Mouse (Mus musculus): ENCODE results near the gene Mael. TPM values are rescaled to one million over a fixed set of nuclear protein-coding genes. Genes with fewer than 3 reads are reported as not detected.
A peak's percentile ranks its signal among the peaks of the same experiment; 100 is the strongest.

Mael gene
- polyA plus RNA-seq, 1 experiment from 2014 or later: 0.22 TPM

GRCm38 (mm10) chr1:166205159-166205558 lies 33.4 kb downstream of the Mael start:
- WGBS: 79% methylated on average over 3 of the region's 3 CpGs
- no peak overlapping the region for H3K4me3 ChIP-seq (replicated peaks)
- no peaks in the 10 kb centered on the region for H3K9me3 ChIP-seq (replicated peaks)
- H3K4me1 ChIP-seq: no peaks in the 10 kb centered on the region
- ATAC-seq (ENCODE audit: low FRiP score): no peak
- no peaks in the 10 kb centered on the region for H3K27me3 ChIP-seq (replicated peaks)
- H3K27ac ChIP-seq (replicated peaks): no peak overlapping the region
- no peak overlapping the region for H3K9ac ChIP-seq (replicated peaks)
- no peak overlapping the region for H3K4me2 ChIP-seq
- H3K36me3 ChIP-seq: no peaks in the 10 kb centered on the region

GRCm38 (mm10) chr1:166204171-166204570 lies 34.4 kb downstream of the Mael start:
- Histone ChIP-seq H3K9me3 (replicated peaks) (no peaks in the 10 kb centered on the region), H3K9ac (replicated peaks) (no peak overlapping the region), H3K4me3 (replicated peaks) (no peak overlapping the region), H3K4me1 (no peaks in the 10 kb centered on the region), H3K36me3 (no peaks in the 10 kb centered on the region), H3K4me2 (no peak overlapping the region), H3K27me3 (replicated peaks) (no peaks in the 10 kb centered on the region), H3K27ac (replicated peaks) (no peak overlapping the region)
- WGBS: 32% methylated on average over 5 of the region's 5 CpGs
- ATAC-seq (ENCODE audit: low FRiP score): no peak

- 0 out of 2 replicates have a peak, but pooled peaks cover 3% of the 10 kb centered on the region for H3K4me1 ChIP-seq
- no peaks in the 10 kb centered on the region for H3K27me3 ChIP-seq (replicated peaks)
- H3K9ac ChIP-seq (replicated peaks): no peak overlapping the region
- H3K4me3 ChIP-seq (replicated peaks): no peak overlapping the region
- 64% methylated on average over 4 of the region's 4 CpGs for WGBS
- no peak overlapping the region for H3K27ac ChIP-seq (replicated peaks)
- no peaks in the 10 kb centered on the region for H3K36me3 ChIP-seq
- no peak for ATAC-seq (ENCODE audit: low FRiP score)
- no peak overlapping the region for H3K4me2 ChIP-seq
- H3K9me3 ChIP-seq (replicated peaks): no peaks in the 10 kb centered on the region
These were observed 48.7 kb downstream of the Mael start for GRCm38 (mm10) chr1:166189821-166190220.

- no peak for ATAC-seq (ENCODE audit: low FRiP score)
- no peaks in the 10 kb centered on the region for H3K36me3 ChIP-seq
- H3K9ac ChIP-seq (replicated peaks): no peak overlapping the region
- 74% methylated on average over 5 of the region's 5 CpGs for WGBS
- H3K27me3 ChIP-seq (replicated peaks): no peaks in the 10 kb centered on the region
- 0 out of 2 replicates have a peak, but pooled peaks cover 13% of the 10 kb centered on the region for H3K4me1 ChIP-seq
- H3K4me2 ChIP-seq: no peak overlapping the region
- no peak overlapping the region for H3K27ac ChIP-seq (replicated peaks)
- H3K9me3 ChIP-seq (replicated peaks): no peaks in the 10 kb centered on the region
- H3K4me3 ChIP-seq (replicated peaks): no peak overlapping the region
These were observed 53.2 kb downstream of the Mael start for GRCm38 (mm10) chr1:166185357-166185756.

- ATAC-seq (ENCODE audit: low FRiP score): no peak
- no peaks in the 10 kb centered on the region for H3K27me3 ChIP-seq (replicated peaks)
- H3K9ac ChIP-seq (replicated peaks): no peak overlapping the region
- H3K4me1 ChIP-seq: 0 out of 2 replicates have a peak, but pooled peaks cover 13% of the 10 kb centered on the region
- H3K36me3 ChIP-seq: no peaks in the 10 kb centered on the region
- no peaks in the 10 kb centered on the region for H3K9me3 ChIP-seq (replicated peaks)
- H3K27ac ChIP-seq (replicated peaks): no peak overlapping the region
- H3K4me2 ChIP-seq: no peak overlapping the region
- 89% methylated on average over 22 of the region's 22 CpGs for WGBS
- H3K4me3 ChIP-seq (replicated peaks): no peak overlapping the region
These were observed 53.9 kb downstream of the Mael start for GRCm38 (mm10) chr1:166184391-166185229.

GRCm38 (mm10) chr1:166182952-166183627 lies 55.5 kb downstream of the Mael start:
- Histone ChIP-seq H3K9me3 (replicated peaks) (no peaks in the 10 kb centered on the region), H3K36me3 (no peaks in the 10 kb centered on the region), H3K4me3 (replicated peaks) (no peak overlapping the region), H3K27ac (replicated peaks) (no peak overlapping the region), H3K4me2 (no peak overlapping the region), H3K27me3 (replicated peaks) (no peaks in the 10 kb centered on the region), H3K9ac (replicated peaks) (no peak overlapping the region), H3K4me1 (0 out of 2 replicates have a peak, but pooled peaks cover 13% of the 10 kb centered on the region)
- WGBS: 37% methylated on average over 10 of the region's 10 CpGs
- peak; percentile 38; the same call in 1 of the 2 replicates for ATAC-seq (ENCODE audit: low FRiP score)

- Histone ChIP-seq H3K27ac (replicated peaks) (no peak overlapping the region), H3K9ac (replicated peaks) (no peak overlapping the region), H3K4me1 (0 out of 2 replicates have a peak, but pooled peaks cover 13% of the 10 kb centered on the region), H3K36me3 (no peaks in the 10 kb centered on the region), H3K27me3 (replicated peaks) (no peaks in the 10 kb centered on the region), H3K9me3 (replicated peaks) (no peaks in the 10 kb centered on the region), H3K4me2 (no peak overlapping the region), H3K4me3 (replicated peaks) (no peak overlapping the region)
- 92% methylated on average over 7 of the region's 7 CpGs for WGBS
- no peak for ATAC-seq (ENCODE audit: low FRiP score)
These were observed 57.0 kb downstream of the Mael start for GRCm38 (mm10) chr1:166181510-166181909.

- H3K9ac ChIP-seq (replicated peaks): no peak overlapping the region
- H3K36me3 ChIP-seq: no peaks in the 10 kb centered on the region
- no peaks in the 10 kb centered on the region for H3K4me1 ChIP-seq
- no peaks in the 10 kb centered on the region for H3K9me3 ChIP-seq (replicated peaks)
- no peak overlapping the region for H3K4me2 ChIP-seq
- no peaks in the 10 kb centered on the region for H3K27me3 ChIP-seq (replicated peaks)
- WGBS: 67% methylated on average over 9 of the region's 9 CpGs
- no peak for ATAC-seq (ENCODE audit: low FRiP score)
- no peak overlapping the region for H3K27ac ChIP-seq (replicated peaks)
- no peak overlapping the region for H3K4me3 ChIP-seq (replicated peaks)
These were observed 64.9 kb downstream of the Mael start for GRCm38 (mm10) chr1:166173621-166174020.

- Histone ChIP-seq H3K27me3 (replicated peaks) (no peaks in the 10 kb centered on the region), H3K9ac (replicated peaks) (no peak overlapping the region), H3K4me2 (no peak overlapping the region), H3K4me1 (no peaks in the 10 kb centered on the region), H3K4me3 (replicated peaks) (no peak overlapping the region), H3K9me3 (replicated peaks) (no peaks in the 10 kb centered on the region), H3K27ac (replicated peaks) (no peak overlapping the region), H3K36me3 (no peaks in the 10 kb centered on the region)
- WGBS: 79% methylated on average over 3 of the region's 3 CpGs
- no peak for ATAC-seq (ENCODE audit: low FRiP score)
These were observed 65.6 kb downstream of the Mael start for GRCm38 (mm10) chr1:166172992-166173391.

- Histone ChIP-seq H3K4me1 (no peaks in the 10 kb centered on the region), H3K36me3 (no peaks in the 10 kb centered on the region), H3K9ac (replicated peaks) (no peak overlapping the region), H3K4me3 (replicated peaks) (no peak overlapping the region), H3K27ac (replicated peaks) (no peak overlapping the region), H3K9me3 (replicated peaks) (no peaks in the 10 kb centered on the region), H3K27me3 (replicated peaks) (no peaks in the 10 kb centered on the region), H3K4me2 (no peak overlapping the region)
- no peak for ATAC-seq (ENCODE audit: low FRiP score)
- WGBS: 95% methylated on average over 12 of the region's 12 CpGs
These were observed 67.7 kb downstream of the Mael start for GRCm38 (mm10) chr1:166170852-166171251.

- no peak overlapping the region for H3K4me3 ChIP-seq (replicated peaks)
- no peak for ATAC-seq (ENCODE audit: low FRiP score)
- WGBS: 90% methylated on average over 7 of the region's 7 CpGs
- H3K4me1 ChIP-seq: no peaks in the 10 kb centered on the region
- H3K36me3 ChIP-seq: no peaks in the 10 kb centered on the region
- H3K9me3 ChIP-seq (replicated peaks): no peaks in the 10 kb centered on the region
- no peak overlapping the region for H3K4me2 ChIP-seq
- no peak overlapping the region for H3K9ac ChIP-seq (replicated peaks)
- no peak overlapping the region for H3K27ac ChIP-seq (replicated peaks)
- no peaks in the 10 kb centered on the region for H3K27me3 ChIP-seq (replicated peaks)
These were observed 68.8 kb downstream of the Mael start for GRCm38 (mm10) chr1:166169713-166170112.

- H3K9ac ChIP-seq (replicated peaks): no peak overlapping the region
- no peaks in the 10 kb centered on the region for H3K36me3 ChIP-seq
- no peak for ATAC-seq (ENCODE audit: low FRiP score)
- no peak overlapping the region for H3K4me3 ChIP-seq (replicated peaks)
- no peak overlapping the region for H3K4me2 ChIP-seq
- H3K4me1 ChIP-seq: no peaks in the 10 kb centered on the region
- H3K27me3 ChIP-seq (replicated peaks): no peaks in the 10 kb centered on the region
- WGBS: 94% methylated on average over 7 of the region's 7 CpGs
- H3K9me3 ChIP-seq (replicated peaks): no peaks in the 10 kb centered on the region
- H3K27ac ChIP-seq (replicated peaks): no peak overlapping the region
These were observed 70.5 kb downstream of the Mael start for GRCm38 (mm10) chr1:166168017-166168416.

Measured in neural tube, embryonic 15.5 days (tissue).